8 mouse cellular contexts compared by ENCODE assay signal in the genomic region with DNA sequence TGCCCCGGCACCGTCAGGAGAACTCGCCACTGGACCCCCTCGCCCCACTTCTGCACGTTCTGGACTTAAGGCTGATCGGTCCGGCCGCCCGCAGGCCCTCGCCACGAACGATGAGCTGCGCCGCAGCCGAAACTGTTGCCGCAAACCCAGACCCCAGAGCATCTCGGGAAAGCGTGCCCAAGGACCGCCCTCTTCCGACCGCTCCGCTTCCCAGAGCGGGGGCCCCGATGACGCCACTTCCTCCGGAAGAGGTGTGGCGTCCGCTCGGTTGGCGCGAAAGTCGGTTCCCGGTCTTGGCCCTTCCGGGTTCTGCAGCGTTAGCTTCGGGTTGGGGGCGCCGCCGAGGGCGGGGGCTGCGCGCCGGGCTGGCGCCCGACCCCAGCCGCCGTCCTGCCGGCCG. TPM values are rescaled to one million over a fixed set of nuclear protein-coding genes. Genes with fewer than 3 reads are reported as not detected.
DNase-seq lines count a peak whose midpoint lies in the region; ATAC-seq and TF ChIP-seq lines count a peak whose summit lies in the region.

Gene 1300017J02Rik, minus strand, starts transcription at position 156 of the 400 bp plus-strand sequence.
Gene Topbp1, plus strand, starts transcription at position 289 of the 400 bp plus-strand sequence.

- peaks cover 34% of the 10 kb centered on the region for H3K36me3 ChIP-seq in hindbrain, embryonic 10.5 days
- H3K36me3 ChIP-seq in lung, postnatal 0 days (ENCODE audit: insufficient read depth, low read length), result no peaks in the 10 kb centered on the region

- TF ChIP-seq CTCF in lung, postnatal 0 days (IDR thresholded peaks at IDR 0.05), result no peak

- peak within 1 kb of the TSS; percentile 96 for H3K27ac ChIP-seq in hindbrain, embryonic 10.5 days
- peak within 1 kb of the TSS; percentile 90 for H3K27ac ChIP-seq in lung, postnatal 0 days (ENCODE audit: low read length)

- peak; percentile 54; the same call in 1 of the 2 replicates for TF ChIP-seq EP300 in lung, postnatal 0 days (IDR thresholded peaks at IDR 0.05)

- peaks cover 36% of the 10 kb centered on the region for H3K4me1 ChIP-seq in hindbrain, embryonic 10.5 days (replicated peaks)
- H3K4me1 ChIP-seq in lung, postnatal 0 days (ENCODE audit: insufficient read depth, low read depth, low read length), result no peaks in the 10 kb centered on the region

- peak within 1 kb of the TSS; percentile 82 for H3K4me2 ChIP-seq in lung, postnatal 0 days (replicated peaks; ENCODE audit: low read depth, low read length)

- H3K9ac ChIP-seq in lung, postnatal 0 days (replicated peaks; ENCODE audit: low read depth), result peak within 1 kb of the TSS; percentile 80

- no peaks in the 10 kb centered on the region for H3K27me3 ChIP-seq in hindbrain, embryonic 10.5 days (ENCODE audit: insufficient read depth, poor library complexity, severe bottlenecking)
- H3K27me3 ChIP-seq in lung, postnatal 0 days (replicated peaks; ENCODE audit: insufficient read depth, low read length), result no peaks in the 10 kb centered on the region

- H3K4me3 ChIP-seq in hindbrain, embryonic 10.5 days, result peak within 1 kb of the TSS; percentile 77
- peak within 1 kb of the TSS; percentile 84 for H3K4me3 ChIP-seq in lung, postnatal 0 days (ENCODE audit: low read depth, low read length)

- H3K9me3 ChIP-seq in hindbrain, embryonic 10.5 days, result no peaks in the 10 kb centered on the region
- H3K9me3 ChIP-seq in lung, postnatal 0 days (ENCODE audit: low read length), result no peaks in the 10 kb centered on the region

- ATAC-seq in frontal cortex, adult (ENCODE audit: low TSS enrichment), result peak; percentile 100
- ATAC-seq in lung, postnatal 0 days, result peak; percentile 98

- peak; percentile 78 for DNase-seq in MEL-GATA-1-ER (ENCODE audit: extremely low read depth, low read depth)
- peak; percentile 87 for DNase-seq in cerebellum, adult 8-10 months
- DNase-seq in hindbrain, embryonic 10.5 days (ENCODE audit: low spot score), result peak; percentile 96
- peak; percentile 90 for DNase-seq in layer of hippocampus, adult 9-11 months
- peak; percentile 97 for DNase-seq in lung, postnatal 0 days (ENCODE audit: low spot score)
- DNase-seq in ovary, postnatal 14 days (ENCODE audit: low spot score), result peak; percentile 88
- peak; percentile 95 for DNase-seq in thymus, postnatal 14 days

- under 1% methylated on average over 49 of the region's 49 CpGs for WGBS in hindbrain, embryonic 10.5 days
- under 1% methylated on average over 47 of the region's 49 CpGs for WGBS in lung, postnatal 0 days

RNA-seq across cellular contexts. Expression of gene 1300017J02Rik, which starts in this region (rescaled TPM):
- polyA plus RNA-seq in hindbrain, embryonic 10.5 days (2016; fragmentation: Nextera tagmentation; extraction: Ambion mirVana), result 3.1 and 4.4 TPM in 2 replicates
- polyA plus RNA-seq in lung, postnatal 0 days (2015; fragmentation: Nextera tagmentation; extraction: Ambion mirVana), result 1.4 and 2.0 TPM in 2 replicates

RNA-seq across cellular contexts. Expression of gene Topbp1, which starts in this region (rescaled TPM):
- 55.9 and 81.8 TPM in 2 replicates for polyA plus RNA-seq in hindbrain, embryonic 10.5 days (2016; fragmentation: Nextera tagmentation; extraction: Ambion mirVana)
- polyA plus RNA-seq in lung, postnatal 0 days (2015; fragmentation: Nextera tagmentation; extraction: Ambion mirVana), result 14.9 and 15.7 TPM in 2 replicates

Comparison
In these comparisons a context has a peak if more than half of its experiments do, and no peak if none do; other contexts are left out.
1. Peak in every context shown above with its lines: DNase-seq, ATAC-seq, H3K4me3 ChIP-seq and H3K27ac ChIP-seq.